Mouse (Mus musculus) left cerebral cortex, postnatal 4 days (tissue): ENCODE results near the gene Rnd2. TPM values are rescaled to one million over a fixed set of nuclear protein-coding genes. Genes with fewer than 3 reads are reported as not detected.
"Not testable (repeated sequence)": the region's sequence is repeated elsewhere in the genome, so short reads cannot be mapped to it uniquely, and the experiment has no call there.

Experiments
- DNase-seq: peaks from one replicate; pipeline ENCODE4 v3.0.0-alpha.2; 2022
- intact Hi-C: fragments of 180-260 bp; cut with DNase I; formaldehyde crosslinking; loops from one replicate; pipeline ENCODE4 v1.15.1; 2025
- total RNA-seq, 2 experiments: library from RNA; stranded (reverse); gene quantifications; 2 replicates each; pipeline ENCODE4 v1.2.3; 2021

The Rnd2 gene
- total RNA-seq, result 10 to 100 TPM; 70.3 to 72.3 TPM

DNA sequence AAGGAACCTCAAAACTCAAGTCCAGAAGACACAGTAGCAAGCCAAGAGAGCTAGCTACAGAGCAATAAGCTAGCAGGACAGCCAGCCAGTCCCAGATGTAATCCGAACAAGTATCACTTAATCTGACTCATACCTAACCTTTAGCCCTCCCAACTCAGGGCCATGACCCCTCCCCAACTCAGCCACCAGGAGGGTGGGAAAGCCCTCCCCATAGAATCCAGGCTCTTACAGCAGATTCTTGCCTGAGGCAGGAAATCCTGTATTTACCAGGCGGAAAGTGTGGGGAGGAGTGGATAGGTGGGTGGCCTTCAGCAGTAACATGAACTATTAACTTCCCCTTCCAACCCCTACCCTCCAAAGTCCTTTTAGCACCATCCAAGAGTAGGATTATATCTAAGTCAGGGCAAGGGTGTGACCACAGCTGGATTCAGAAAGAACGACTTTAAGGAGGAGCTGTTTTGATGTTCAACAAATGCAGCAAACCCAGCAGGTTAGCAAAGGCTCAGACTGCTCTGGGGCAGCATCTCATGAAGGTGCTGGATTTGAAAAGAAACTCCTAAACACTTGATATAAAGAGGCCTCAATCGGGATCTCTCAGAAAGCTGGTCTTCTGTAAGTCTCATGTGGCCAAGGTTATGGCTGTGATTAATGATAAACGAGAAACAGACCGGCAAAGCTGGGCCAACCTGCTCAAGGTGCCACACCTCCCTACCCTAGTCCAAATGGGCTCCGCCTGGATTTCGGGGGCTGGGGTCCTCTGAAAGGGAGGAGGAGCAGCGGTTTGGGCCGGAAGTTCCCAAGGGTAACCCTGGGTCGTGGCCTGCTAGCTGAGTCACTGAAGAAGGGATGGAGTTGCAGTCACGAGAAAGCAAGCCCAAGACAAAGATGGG is at the start of gene Rnd2:
Rnd2 (plus strand) TSS at position 789 of the 890 bp plus-strand sequence.
- intact Hi-C loops, result loop anchor here (5.0 kb wide), 1 partner anchor 83 kb away; no protein-coding TSS in a partner anchor
- DNase-seq, result no peak

DNA sequence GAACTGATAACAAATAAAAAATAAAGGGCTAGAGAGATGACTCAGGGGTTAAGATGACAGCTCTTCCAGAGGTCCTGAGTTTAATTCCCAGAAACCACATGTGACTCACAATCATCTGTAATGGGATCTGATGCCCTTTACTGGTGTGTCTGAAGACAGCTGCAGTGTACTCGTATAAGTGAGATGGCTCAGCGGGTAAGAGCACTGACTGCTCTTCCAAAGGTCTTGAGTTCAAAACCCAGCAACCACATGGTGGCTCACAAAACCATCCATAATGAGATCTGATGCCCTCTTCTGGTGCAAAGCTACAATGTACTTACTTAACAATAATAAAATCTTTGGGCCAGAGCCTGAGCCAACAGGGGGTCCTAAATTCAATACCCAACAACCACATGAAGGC is 49.5 kb upstream of the Rnd2 start:
- intact Hi-C loops, result no loop called here
- no peak for DNase-seq

DNA sequence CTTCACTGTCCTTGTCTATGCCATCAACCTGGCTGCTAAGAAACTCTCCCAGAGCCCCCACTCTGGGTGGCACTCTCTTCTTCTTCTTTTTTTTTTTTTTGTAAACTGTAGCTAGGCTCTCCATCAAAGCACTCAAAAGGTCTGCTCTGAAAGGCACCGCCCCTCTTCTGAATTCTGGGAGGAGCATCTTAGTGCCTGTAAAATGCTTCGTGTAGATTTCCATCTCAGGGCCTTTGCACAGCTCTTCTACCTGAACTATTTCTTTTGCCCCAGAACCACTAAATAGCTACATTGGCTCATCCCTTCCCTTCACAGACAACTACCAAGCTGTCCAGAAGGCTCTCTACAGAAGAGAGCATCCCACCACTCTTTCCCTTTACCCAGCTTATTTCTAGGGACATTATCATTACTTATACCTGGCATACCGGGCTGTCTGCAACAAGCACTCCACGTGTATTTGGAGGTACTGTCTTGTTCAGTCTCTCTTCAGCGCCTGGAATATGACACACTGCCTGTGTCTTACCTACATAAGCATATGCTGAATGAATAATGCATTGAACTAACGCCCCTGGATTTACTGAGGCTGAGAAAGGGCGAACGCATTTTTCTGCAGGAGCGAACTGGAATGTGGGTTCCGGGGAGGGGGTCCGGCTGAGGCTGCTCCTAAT is 48.2 kb upstream of the Rnd2 start:
- intact Hi-C loops, result no loop called here
- no peak for DNase-seq

DNA sequence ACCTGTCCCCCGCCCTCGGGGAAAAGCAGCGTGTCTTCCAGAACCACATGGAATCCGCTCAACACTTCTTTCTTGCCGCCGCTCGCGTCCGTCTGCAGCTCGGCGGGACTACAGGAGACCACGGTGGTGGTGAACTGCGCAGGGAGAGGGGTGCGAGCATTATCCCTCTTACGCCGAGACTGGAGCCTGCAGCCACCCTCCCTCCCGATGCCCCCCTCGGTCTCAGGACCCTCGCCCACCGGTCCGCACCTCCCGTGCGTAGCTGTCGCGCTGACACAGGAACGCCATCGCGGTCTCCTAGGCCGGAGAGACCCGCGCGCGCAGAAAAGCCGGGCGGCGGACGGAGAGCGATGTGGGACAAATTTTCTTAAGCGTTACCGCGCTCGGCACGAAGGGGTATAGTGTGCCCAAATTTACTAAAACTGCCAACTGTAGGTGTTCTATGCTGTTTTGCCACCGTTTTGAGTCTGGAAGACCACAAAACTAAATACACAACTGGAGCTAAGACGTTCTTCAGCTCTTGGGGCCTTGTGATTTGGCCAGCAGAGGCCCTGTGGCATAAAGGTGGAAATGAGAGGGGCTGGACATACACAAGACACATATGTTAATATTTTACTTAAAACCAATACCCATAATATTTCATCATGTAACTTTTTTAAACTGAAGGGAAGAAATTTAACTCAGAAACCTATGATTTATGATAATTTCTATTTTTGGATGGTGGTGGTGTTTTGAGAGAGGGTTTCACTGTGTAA is 47.5 kb upstream of the Rnd2 start, which contains the start of gene Aarsd1:
Aarsd1 (minus strand) TSS at position 515 of the 755 bp plus-strand sequence.
- peak; percentile 88 for DNase-seq
- intact Hi-C loops, result no loop called here

DNA sequence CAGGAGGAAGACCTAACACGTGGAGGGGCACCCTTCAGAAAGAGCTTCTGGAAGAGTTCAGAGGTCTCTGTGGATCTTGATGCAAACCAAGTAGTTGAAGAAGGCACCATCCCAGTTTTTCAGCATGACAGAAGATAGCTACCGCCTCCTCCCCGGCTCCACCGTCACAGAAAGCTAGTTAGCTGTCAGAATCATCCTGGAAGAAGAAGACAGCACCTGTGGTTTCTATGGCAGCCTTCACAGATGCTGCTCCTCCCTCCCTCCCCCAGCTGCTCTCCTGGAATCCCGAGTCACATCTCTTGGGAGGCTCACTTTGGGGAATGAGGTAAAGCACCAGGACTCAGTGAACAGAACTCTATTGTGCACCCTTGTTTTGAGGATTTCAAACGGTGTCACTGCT is 45.8 kb upstream of the Rnd2 start:
- no peak for DNase-seq

DNA sequence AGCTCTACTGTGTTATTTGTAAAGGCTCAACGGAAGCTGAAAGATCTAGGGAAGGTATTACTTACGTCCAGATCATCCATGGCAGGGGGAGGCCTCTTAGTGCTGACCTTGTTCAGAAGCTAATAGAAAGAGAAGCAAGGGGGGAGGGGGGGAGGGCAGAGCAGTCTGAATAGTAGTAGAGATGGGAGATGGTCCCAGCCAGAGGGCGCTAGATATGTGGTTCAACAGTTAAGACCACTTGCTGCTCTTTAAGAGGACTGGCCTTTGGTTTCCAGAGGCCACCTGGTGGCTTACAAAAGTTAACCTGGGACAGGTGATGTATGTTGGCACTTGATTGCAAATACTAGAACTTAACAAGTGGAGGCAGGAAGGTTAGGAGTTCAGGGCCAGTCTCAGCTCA is 45.2 kb upstream of the Rnd2 start:
- intact Hi-C loops, result no loop called here
- DNase-seq, result peak; percentile 34

More for the DNA sequence above, 45.8 kb upstream of the Rnd2 start:
- intact Hi-C loops, result no loop called here

DNA sequence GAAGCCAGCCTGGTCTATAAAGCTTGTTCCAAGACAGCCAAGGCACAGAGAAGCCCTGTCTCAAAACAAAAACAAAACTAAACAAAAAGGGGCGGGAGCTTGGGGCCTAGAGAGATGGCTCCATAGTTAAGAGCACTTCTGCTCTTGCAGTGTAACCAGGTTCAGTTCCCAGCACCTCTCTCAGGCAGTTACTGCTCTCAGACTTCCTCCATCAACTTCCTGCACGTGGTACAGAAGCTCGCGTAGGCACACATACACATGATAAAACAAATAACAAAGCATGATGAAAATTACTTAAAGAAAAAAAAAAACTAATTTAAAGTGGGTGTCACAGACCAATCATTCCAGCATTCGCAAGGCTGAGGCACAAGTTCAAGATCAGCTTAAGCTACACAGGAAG is 44.7 kb upstream of the Rnd2 start:
- no peak for DNase-seq
- intact Hi-C loops, result no loop called here

DNA sequence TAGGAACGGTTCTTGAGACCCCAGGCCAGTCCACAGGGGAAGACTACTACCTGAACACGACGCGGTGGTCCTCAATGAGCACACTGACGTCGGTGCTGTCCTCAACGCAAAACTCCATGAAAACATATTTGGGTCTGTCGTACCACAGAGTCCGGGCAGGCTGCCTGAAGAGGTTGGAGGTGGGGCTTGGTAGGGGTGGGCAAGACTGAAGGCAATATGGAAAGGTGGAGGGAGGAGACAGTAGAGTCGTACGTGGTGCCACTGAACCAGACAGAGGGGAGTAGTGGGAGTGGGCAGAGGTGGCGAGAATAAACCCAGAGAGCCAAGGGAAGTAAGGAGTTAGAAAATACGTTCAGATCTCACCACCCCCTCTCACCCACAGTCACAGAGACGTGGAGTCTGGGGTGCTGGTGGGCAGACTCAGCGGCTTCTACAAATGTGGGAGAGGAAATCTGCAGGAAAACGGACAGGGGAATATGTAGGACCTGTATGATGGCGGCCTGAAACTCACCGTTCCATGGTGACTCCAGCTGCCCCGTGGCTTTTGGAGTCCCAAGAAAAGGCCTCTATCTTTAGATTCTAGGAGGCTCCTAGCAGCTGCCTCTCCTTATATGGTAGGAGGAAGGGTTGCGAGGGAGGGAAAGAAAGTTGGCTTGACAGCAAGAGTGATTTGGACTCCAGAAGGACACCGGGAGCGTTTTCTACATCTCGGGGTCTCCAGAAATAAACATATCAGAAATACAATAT is 40.5 kb upstream of the Rnd2 start, which contains the start of gene Gm27029:
Gm27029 (minus strand) TSS at position 692 of the 747 bp plus-strand sequence.
- intact Hi-C loops, result no loop called here
- DNase-seq, result no peak

DNA sequence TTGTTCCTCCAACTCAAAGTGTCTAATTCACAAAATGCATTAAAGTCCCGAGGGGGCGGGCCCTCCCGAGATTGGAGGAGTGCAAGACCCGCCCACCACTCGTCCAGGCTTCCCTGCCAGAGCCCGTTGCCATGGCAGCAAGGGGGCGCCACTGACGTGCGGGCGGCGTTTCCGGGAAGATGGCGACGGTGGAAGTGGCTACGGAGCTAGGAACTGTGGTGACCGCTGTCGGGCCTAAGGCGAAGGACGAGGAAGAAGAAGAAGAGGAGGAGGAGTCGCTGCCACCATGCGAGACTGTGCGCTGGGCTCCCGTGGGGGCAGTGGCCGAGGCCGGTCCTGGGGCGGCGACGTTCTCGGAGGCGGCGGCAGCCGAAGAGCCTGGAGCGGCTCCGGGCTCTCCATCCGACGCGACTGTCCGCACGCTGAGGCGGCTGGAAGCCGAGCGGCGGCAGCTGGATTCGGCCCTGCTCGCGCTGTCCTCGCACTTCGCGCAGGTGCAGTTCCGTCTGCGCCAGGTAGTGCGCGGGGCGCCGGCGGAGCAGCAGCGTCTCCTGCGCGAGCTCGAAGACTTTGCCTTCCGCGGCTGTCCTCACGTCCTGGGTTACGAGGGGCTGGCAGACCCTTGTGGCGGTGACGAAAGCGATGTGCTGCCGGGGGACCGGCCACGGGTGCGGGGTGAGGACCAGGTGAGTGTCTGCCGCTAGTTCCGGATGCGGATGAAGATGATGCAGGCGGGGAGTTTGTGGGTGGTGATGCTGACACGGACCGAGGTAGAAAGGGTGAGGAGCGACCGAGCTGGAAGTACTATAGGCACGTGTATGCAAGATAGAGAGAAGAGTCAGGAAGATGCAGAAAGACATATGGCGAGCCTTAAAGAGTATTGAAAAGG is 39.6 kb upstream of the Rnd2 start, which contains the start of the genes Rundc1 and Ptges3l:
Rundc1 (plus strand) TSS at position 161 of the 889 bp plus-strand sequence.
Ptges3l (minus strand) TSS at position 409 of the 889 bp plus-strand sequence.
- intact Hi-C loops, result no loop called here
- DNase-seq, result peak; percentile 98

DNA sequence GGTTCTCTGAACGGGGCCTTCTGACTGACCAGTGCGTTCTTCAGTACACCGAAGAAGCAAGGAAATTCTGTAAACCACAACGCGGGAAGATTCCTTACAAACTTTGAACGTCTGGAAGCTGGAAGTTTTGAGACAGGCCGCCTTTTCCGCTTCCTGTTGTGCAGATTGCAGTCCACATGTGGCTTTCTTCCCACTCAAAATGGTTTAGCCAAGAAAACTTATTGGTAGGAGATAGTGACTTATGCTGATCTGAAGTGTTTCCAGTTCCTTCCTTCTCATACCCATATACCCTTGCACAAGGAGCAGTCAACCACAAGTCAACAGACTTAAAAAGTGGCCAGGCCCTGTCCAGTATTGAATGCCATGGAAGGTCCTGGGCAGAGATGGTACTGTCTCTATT is 38.6 kb upstream of the Rnd2 start:
- intact Hi-C loops, result no loop called here
- no peak for DNase-seq

DNA sequence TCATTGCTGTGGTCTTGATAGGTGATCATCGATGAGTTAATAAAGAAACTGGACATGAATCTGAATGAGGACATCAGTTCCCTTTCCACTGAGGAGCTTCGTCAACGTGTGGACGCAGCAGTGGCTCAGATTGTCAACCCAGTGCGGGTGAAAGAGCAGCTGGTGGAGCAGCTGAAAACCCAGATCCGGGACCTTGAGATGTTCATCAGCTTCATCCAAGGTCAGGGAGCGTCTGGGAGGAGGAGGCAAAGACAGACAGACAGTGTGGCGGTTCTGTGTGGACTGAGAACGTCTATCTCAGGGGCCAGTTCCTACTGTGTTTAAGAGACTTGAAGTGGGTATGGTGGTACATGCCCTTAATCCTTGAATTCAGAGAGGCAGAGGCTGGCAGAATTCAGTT is 33.5 kb upstream of the Rnd2 start:
- no peak for DNase-seq
- intact Hi-C loops, result no loop called here

DNA sequence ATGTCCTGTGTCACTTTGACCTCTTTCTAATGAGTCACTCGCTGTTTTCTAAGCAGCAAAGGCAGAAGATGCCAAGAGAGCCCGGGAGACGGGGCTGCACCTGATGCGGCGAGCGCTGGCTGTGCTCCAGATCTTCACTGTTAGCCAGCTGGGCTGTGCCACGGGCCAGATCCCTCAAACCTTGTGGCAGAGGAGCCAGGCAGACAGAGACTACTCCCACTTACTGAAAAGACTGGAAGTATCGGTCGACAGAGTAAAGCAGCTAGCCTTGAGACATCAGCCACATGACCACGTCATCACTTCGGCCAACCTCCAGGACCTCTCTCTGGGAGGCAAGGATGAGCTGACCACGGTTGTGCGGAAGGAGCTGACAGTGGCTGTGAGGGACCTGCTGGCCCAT is 31.4 kb upstream of the Rnd2 start:
- intact Hi-C loops, result no loop called here
- DNase-seq, result peak; percentile 72

DNA sequence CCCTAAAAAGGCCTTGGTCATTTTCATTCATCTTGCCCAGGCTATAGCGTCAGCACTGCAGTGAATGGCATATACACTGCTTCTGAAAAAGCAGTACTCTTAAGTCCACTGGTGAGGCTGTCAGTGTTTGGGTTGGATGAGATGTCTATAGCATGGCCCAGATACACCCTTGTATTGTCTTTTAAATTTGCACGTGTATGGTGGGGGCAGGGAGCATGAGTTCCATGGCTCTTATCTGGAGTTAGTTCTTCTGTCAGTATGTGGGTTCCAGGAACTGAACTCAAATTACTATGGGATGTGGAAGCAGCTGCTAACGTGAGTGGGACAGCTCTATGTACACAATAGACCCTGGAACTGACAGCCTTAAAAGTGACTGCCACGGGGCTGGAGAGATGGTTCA is 29.0 kb upstream of the Rnd2 start:
- DNase-seq, result no peak
- intact Hi-C loops, result no loop called here

DNA sequence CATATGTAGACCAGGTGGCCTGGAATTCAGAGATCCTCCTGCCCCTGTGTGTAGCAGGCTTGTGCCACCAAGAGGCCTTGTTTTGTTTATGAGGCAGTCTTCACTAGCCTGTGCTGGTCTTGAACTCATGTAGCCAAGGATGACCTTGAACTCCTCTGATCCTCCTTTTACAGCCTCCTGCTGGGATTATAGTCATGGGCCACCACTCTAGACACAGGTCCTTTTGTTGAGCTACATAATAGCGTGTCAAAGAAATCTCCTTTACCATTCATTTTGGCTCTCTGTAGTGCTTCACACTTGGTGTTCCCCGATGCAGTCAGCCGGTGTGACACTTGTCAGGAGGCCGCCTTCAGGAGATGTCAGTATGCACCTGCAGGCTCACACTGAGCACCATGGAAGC is 27.9 kb upstream of the Rnd2 start:
- no peak for DNase-seq
- intact Hi-C loops, result no loop called here

DNA sequence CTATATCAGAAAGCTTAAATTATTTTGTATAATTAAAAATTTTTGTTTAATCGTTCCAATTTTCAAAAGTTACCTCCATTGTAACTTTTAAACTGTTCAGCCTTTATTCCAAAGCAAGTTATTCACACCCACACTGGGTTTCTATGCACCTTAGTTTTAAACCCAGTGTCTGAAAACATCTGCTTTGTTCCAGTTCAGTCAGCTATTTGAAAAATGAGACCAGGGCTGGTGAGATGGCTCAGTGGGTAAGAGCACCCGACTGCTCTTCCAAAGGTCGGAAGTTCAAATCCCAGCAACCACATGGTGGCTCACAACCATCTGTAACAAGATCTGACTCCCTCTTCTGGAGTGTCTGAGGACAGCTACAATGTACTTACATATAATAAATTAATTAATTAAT is 26.8 kb upstream of the Rnd2 start:
- intact Hi-C loops, DNase-seq: not testable (repeated sequence)

DNA sequence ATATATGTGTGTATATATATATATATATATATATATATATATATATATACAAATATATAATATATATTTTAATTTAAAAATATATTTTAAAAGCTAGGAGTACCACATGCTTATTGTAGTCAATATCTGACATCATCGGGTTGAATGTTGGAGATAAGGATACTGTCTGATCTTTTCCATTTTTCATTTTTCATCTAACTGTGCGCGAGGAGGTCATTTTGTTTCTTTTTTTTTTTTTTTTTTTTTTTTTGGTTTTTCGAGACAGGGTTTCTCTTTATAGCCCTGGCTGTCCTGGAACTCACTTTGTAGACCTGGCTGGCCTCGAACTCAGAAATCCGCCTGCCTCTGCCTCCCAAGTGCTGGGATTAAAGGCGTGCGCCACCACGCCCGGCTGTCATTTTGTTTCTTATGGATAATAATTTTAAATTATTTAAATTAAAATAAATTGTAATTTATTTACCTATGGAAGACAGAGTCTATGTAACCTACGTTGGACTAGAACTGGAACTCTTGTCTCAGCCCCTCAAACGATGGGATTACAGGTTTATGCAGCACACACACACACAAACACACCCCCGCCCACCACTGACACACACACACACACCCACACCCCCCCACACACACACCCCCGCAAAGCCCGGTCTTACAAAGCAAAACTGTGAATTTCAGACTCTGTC is 23.2 kb upstream of the Rnd2 start:
- intact Hi-C loops, DNase-seq: not testable (repeated sequence)

DNA sequence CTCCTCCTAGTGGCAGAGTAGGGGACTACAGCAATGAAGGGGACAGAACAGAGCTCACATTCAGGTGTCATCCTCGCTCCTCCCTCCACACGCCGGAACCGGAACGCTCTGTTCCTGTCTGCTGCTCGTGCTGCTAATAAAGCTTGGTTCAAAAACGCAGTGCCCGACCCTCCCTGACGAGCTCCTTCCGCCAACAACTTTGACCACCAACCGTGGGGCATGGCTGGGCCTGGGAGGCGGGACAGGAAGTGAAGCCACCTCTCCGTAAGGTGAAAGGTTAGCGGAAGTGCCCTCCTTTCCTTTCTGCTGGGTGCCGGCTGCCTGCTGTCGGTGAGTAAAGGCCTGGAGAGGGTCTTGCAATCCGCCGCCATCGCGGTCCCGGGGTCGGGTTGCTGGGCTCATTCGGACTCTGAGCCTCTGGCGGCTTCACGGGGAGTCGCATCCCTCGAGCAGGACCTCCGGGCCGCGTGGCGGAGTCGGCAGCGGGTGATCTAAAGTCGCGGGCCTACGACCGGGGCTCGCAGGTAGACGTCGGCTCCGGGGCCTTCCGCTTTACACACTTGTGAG is 22.6 kb upstream of the Rnd2 start, which contains the start of gene Rpl27:
Rpl27 (plus strand) TSS at position 172 of the 567 bp plus-strand sequence.
- intact Hi-C loops, result no loop called here
- peak; percentile 99 for DNase-seq

DNA sequence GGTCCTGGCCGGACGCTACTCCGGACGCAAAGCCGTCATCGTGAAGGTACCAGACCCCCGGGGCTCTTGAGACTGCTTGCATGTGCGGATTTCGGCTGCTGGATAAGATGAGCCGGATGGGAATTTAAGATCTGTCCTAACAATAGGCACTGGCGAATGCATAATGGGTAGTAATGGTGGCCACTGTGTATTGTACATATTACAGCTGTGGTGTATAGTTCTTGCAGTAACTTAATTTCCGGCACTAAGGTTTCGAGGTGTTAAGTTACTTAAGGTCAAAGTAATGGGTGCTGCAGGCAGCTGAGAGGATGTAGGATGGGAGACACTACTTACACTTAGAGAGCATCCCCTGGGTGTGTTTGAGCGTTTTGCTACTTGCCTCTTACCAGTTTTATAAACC is 22.0 kb upstream of the Rnd2 start:
- intact Hi-C loops, result no loop called here
- DNase-seq, result no peak
